Mouse (Mus musculus): ENCODE data around the gene Tigd2. TPM values are rescaled to one million over a fixed set of nuclear protein-coding genes. Genes with fewer than 3 reads are reported as not detected.
A peak's percentile ranks its signal among the peaks of the same experiment; 100 is the strongest.
"Not testable (repeated sequence)": the region's sequence is repeated elsewhere in the genome, so short reads cannot be mapped to it uniquely, and the experiment has no call there.

Tigd2 gene
- polyA plus RNA-seq, 1 experiment from 2014 or later: 10.9 TPM

DNA sequence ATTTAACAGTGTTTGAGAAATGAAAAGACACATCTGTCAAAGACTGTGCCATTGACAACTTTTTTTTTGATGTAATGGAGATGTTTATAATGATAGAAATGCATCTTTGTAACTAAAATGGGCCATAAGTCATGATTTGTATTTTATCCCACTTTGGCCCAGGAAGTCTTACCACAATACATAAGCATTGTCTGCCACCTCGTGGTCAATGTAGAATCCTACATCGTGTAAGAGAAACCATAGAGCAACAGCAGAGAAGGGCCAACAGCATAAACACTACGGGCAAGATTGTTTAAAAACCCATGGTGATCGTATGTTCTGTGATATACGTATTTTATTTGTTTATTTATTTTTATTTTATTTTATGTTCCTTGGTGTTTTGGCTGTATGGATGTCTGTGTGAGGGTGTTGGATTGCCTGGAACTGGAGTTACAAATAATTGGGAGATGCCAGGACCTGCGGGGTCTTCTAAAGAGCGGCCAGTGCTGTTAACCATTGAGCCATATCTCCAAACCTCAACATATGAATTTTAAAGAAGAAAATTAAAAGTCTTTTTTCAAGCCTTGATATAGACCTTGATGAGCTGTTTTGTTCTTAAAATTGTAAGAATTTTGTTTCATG, 28.2 kb upstream of the Tigd2 start:
- Histone ChIP-seq H3K9ac (ENCODE audit: low read length) (no peak overlapping the region), H3K4me3 (ENCODE audit: low read depth, low read length) (no peak overlapping the region), H3K27me3 (ENCODE audit: control insufficient read depth, insufficient read depth, low read length) (no peaks in the 10 kb centered on the region), H3K9me3 (ENCODE audit: control insufficient read depth, low read length) (no peaks in the 10 kb centered on the region), H3K4me1 (replicated peaks; ENCODE audit: control insufficient read depth, insufficient read depth, low read length) (no peaks in the 10 kb centered on the region), H3K4me2 (ENCODE audit: low read depth, low read length, severe bottlenecking) (no peak overlapping the region), H3K27ac (ENCODE audit: low read depth, low read length) (no peak overlapping the region), H3K36me3 (ENCODE audit: control insufficient read depth, insufficient read depth, low read length) (no peaks in the 10 kb centered on the region)
- DNase-seq (ENCODE audit: low spot score): no peak
- peak; percentile 84 for ATAC-seq (replicated peaks; ENCODE audit: low FRiP score)
- WGBS: 48% methylated on average over 7 of the region's 7 CpGs

DNA sequence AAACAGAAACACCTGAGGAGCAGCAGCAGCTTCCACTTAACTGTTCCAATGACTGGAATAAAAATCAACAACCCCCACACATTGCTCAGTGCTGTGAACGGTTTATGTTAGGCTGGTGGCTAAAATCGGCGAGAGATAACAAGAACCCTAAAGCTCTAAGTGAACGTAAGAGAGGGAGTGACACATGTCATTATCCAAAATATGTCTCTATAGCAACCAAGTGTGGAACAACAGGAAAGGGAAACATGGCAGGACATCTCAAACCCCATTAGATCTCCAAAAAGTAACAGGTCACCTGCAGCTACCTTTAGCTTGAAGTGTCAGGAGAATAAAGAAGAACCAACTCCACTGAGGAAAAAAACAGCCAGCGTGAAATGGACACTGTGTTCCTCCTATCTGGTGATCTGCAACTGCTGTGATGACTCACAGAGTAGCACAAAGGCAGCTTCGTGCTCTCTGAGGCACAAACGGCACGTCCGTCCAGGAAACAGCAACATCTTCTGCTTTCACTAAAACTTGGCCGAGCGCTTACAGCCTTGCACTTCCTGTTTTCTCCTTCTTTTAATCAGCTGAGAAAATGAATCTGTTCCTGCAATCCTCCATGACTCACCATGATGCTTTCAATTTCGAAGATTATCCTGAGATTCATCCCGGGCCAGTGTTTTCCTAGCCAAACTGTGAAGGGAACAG, 23.5 kb upstream of the Tigd2 start:
- Histone ChIP-seq H3K27ac (ENCODE audit: low read depth, low read length) (no peak overlapping the region), H3K4me1 (replicated peaks; ENCODE audit: control insufficient read depth, insufficient read depth, low read length) (no peaks in the 10 kb centered on the region), H3K27me3 (ENCODE audit: control insufficient read depth, insufficient read depth, low read length) (no peaks in the 10 kb centered on the region), H3K4me3 (ENCODE audit: low read depth, low read length) (no peak overlapping the region), H3K9me3 (ENCODE audit: control insufficient read depth, low read length) (no peaks in the 10 kb centered on the region), H3K36me3 (ENCODE audit: control insufficient read depth, insufficient read depth, low read length) (no peaks in the 10 kb centered on the region), H3K4me2 (ENCODE audit: low read depth, low read length, severe bottlenecking) (no peak overlapping the region), H3K9ac (ENCODE audit: low read length) (no peak overlapping the region)
- no peak for ATAC-seq (replicated peaks; ENCODE audit: low FRiP score)
- WGBS: 87% methylated on average over 13 of the region's 13 CpGs
- DNase-seq (ENCODE audit: low spot score): no peak

DNA sequence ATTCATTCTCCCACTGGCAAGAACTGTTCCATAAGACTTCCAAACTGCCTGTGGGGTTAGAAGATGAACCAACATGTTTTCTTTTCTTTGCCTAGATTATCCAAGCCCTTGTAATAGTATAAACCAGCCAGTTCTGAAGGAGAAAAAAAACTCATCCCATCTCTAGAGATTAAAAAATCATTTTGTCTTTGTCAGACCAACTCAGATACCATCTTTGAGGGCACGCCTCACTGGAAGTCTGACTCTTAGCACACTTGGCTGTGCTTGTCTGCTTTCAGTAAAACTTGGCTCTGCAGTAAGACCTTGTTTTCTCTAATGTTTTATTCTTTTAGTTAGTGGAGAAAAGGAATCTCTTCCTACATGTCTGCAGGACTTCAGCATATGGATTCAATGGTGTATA, 18.7 kb upstream of the Tigd2 start:
- Histone ChIP-seq H3K4me3 (ENCODE audit: low read depth, low read length) (no peak overlapping the region), H3K4me2 (ENCODE audit: low read depth, low read length, severe bottlenecking) (no peak overlapping the region), H3K9ac (ENCODE audit: low read length) (no peak overlapping the region), H3K4me1 (replicated peaks; ENCODE audit: control insufficient read depth, insufficient read depth, low read length) (no peaks in the 10 kb centered on the region), H3K36me3 (ENCODE audit: control insufficient read depth, insufficient read depth, low read length) (no peaks in the 10 kb centered on the region), H3K27me3 (ENCODE audit: control insufficient read depth, insufficient read depth, low read length) (no peaks in the 10 kb centered on the region), H3K9me3 (ENCODE audit: control insufficient read depth, low read length) (no peaks in the 10 kb centered on the region), H3K27ac (ENCODE audit: low read depth, low read length) (no peak overlapping the region)
- no peak for DNase-seq (ENCODE audit: low spot score)
- 90% methylated on average over 1 of the region's 1 CpGs for WGBS
- ATAC-seq (replicated peaks; ENCODE audit: low FRiP score): no peak

DNA sequence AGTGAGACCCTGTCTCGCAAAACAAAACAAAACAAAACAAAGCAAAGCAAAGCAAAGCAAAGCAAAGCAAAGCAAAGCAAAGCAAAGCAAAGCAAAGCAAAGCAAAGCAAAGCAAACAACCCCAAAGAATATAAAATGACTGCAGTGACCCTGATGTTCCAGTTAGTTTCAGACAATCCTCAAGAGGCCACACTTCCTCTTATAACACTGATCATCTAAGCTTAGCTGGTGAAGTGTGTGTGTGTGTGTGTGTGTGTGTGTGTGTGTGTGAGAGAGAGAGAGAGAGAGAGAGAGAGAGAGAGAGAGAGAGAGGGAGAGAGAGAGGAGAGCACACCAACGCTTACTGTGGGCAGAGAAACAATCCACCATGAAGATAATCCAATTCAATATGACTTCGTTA, 14.2 kb upstream of the Tigd2 start:
- not testable (repeated sequence) for H3K27me3 ChIP-seq (ENCODE audit: control insufficient read depth, insufficient read depth, low read length); H3K9me3 ChIP-seq (ENCODE audit: control insufficient read depth, low read length); H3K36me3 ChIP-seq (ENCODE audit: control insufficient read depth, insufficient read depth, low read length); H3K27ac ChIP-seq (ENCODE audit: low read depth, low read length); H3K4me1 ChIP-seq (replicated peaks; ENCODE audit: control insufficient read depth, insufficient read depth, low read length); DNase-seq (ENCODE audit: low spot score); ATAC-seq (replicated peaks; ENCODE audit: low FRiP score); H3K9ac ChIP-seq (ENCODE audit: low read length); H3K4me2 ChIP-seq (ENCODE audit: low read depth, low read length, severe bottlenecking); H3K4me3 ChIP-seq (ENCODE audit: low read depth, low read length)
- 76% methylated on average over 3 of the region's 3 CpGs for WGBS

DNA sequence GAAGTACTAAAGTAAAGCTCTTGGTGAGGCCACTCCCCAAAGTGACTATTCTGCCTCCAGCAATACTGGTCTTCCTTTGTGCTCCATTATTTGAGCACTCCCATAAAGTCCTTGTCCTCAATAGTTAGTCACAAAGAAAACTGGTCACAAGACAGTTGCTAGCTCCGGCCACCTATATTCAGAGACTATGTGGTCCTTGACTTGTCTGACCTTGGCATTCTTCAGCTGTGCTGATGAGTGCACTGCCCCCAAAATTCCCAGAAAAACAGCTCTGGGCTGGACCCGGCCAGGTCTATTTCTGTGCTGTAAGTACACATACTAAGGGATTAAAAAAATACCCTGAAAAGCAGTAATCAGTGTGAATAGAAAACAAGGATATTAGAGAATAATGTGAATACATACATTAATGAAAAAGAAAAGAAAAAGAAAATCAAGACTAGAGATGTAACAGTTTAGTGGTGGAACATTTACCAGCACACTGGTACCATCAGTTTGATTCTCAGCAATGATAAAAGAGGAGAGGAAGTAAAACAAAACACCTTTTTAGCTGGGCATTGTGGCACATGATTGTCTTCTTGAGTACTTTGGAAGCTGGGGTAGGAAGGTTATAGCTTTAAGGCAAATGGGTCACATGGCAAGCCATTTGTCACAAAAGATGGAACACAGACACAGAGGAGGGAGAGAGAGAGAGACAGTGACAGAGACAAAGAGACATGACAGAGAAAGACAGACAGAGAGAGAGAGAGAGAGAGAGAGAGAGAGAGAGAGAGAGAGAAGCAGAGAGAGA, 12.6 kb upstream of the Tigd2 start:
- no peaks in the 10 kb centered on the region for H3K27me3 ChIP-seq (ENCODE audit: control insufficient read depth, insufficient read depth, low read length)
- no peaks in the 10 kb centered on the region for H3K36me3 ChIP-seq (ENCODE audit: control insufficient read depth, insufficient read depth, low read length)
- H3K4me3 ChIP-seq (ENCODE audit: low read depth, low read length): no peak overlapping the region
- 57% methylated on average over 2 of the region's 2 CpGs for WGBS
- ATAC-seq (replicated peaks; ENCODE audit: low FRiP score) (no peak), DNase-seq (ENCODE audit: low spot score) (no peak)
- no peaks in the 10 kb centered on the region for H3K4me1 ChIP-seq (replicated peaks; ENCODE audit: control insufficient read depth, insufficient read depth, low read length)
- no peak overlapping the region for H3K9ac ChIP-seq (ENCODE audit: low read length)
- no peak overlapping the region for H3K4me2 ChIP-seq (ENCODE audit: low read depth, low read length, severe bottlenecking)
- no peak overlapping the region for H3K27ac ChIP-seq (ENCODE audit: low read depth, low read length)
- H3K9me3 ChIP-seq (ENCODE audit: control insufficient read depth, low read length): no peaks in the 10 kb centered on the region

DNA sequence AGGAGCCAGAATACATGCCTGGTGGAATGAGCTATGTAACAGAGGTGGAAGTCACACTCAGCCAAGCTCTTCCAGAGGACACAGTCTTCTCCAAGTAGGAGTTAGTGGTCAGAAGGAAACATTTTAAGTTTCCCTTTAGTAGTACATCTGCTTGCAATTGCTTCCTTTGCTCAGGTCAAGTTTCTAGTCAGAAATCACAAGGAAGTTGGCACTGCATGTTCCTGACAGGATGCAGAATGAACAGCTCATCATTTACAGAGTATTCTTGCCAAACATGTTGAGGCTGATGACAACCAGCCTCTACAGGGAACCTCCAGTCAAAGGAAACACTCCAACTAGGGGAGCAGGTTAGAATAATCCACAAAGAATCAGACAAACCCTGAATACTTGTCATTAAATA, 11.9 kb upstream of the Tigd2 start:
- no peak overlapping the region for H3K27ac ChIP-seq (ENCODE audit: low read depth, low read length)
- ATAC-seq (replicated peaks; ENCODE audit: low FRiP score) (no peak), DNase-seq (ENCODE audit: low spot score) (no peak)
- H3K9ac ChIP-seq (ENCODE audit: low read length): no peak overlapping the region
- H3K4me3 ChIP-seq (ENCODE audit: low read depth, low read length): no peak overlapping the region
- H3K9me3 ChIP-seq (ENCODE audit: control insufficient read depth, low read length): no peaks in the 10 kb centered on the region
- no peaks in the 10 kb centered on the region for H3K27me3 ChIP-seq (ENCODE audit: control insufficient read depth, insufficient read depth, low read length)
- H3K4me1 ChIP-seq (replicated peaks; ENCODE audit: control insufficient read depth, insufficient read depth, low read length): no peaks in the 10 kb centered on the region
- H3K36me3 ChIP-seq (ENCODE audit: control insufficient read depth, insufficient read depth, low read length): no peaks in the 10 kb centered on the region
- no peak overlapping the region for H3K4me2 ChIP-seq (ENCODE audit: low read depth, low read length, severe bottlenecking)

DNA sequence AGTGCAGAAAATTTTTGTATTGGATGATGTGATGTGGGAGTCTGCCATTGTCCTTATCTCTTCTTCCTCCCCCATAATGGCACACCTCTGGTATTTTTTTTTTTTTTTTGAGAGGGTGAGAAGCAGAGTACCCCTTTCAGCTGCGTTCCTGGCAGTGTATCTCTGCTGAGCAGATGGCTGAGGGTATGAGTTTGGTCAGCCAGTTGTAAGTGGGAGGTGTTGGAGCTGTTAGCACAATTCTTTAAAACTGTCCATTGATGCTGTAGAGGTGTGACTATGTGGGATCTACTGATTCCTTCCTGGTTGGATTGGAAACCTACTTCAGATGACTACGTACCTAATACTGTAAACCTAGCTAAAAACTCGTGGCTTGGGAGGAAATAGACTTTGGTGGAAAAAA, 10.3 kb upstream of the Tigd2 start:
- 82% methylated on average over 3 of the region's 3 CpGs for WGBS
- ATAC-seq (replicated peaks; ENCODE audit: low FRiP score) (no peak), DNase-seq (ENCODE audit: low spot score) (no peak)

DNA sequence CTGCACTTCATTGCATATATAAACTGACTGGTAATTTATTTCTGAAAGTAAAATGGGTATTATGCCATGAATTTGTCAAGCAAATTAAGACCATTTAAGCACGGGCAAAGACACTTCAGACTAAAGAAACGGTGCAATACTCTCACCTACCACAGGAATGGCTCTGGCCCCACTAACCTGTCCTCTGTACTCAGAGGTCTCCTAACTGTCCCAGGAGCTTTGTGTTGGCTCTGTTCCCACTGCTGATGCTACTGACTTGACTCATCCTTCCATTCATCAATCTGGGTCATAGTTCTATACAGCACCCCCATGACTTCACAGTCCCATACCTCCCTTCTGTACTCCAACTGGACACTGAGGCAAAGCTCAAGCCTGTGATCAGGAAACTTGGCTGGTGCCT, 9.6 kb upstream of the Tigd2 start:
- Histone ChIP-seq H3K36me3 (ENCODE audit: control insufficient read depth, insufficient read depth, low read length) (no peaks in the 10 kb centered on the region), H3K4me3 (ENCODE audit: low read depth, low read length) (no peak overlapping the region), H3K9ac (ENCODE audit: low read length) (no peak overlapping the region), H3K4me2 (ENCODE audit: low read depth, low read length, severe bottlenecking) (no peak overlapping the region), H3K27ac (ENCODE audit: low read depth, low read length) (no peak overlapping the region), H3K9me3 (ENCODE audit: control insufficient read depth, low read length) (no peaks in the 10 kb centered on the region), H3K27me3 (ENCODE audit: control insufficient read depth, insufficient read depth, low read length) (no peaks in the 10 kb centered on the region), H3K4me1 (replicated peaks; ENCODE audit: control insufficient read depth, insufficient read depth, low read length) (no peaks in the 10 kb centered on the region)
- no peak for DNase-seq (ENCODE audit: low spot score)
- ATAC-seq (replicated peaks; ENCODE audit: low FRiP score): no peak
- WGBS: 84% methylated on average over 2 of the region's 2 CpGs

More for the DNA sequence above, 10.3 kb upstream of the Tigd2 start:
- Histone ChIP-seq H3K4me1 (replicated peaks; ENCODE audit: control insufficient read depth, insufficient read depth, low read length) (no peaks in the 10 kb centered on the region), H3K4me2 (ENCODE audit: low read depth, low read length, severe bottlenecking) (no peak overlapping the region), H3K27ac (ENCODE audit: low read depth, low read length) (no peak overlapping the region), H3K27me3 (ENCODE audit: control insufficient read depth, insufficient read depth, low read length) (no peaks in the 10 kb centered on the region), H3K36me3 (ENCODE audit: control insufficient read depth, insufficient read depth, low read length) (no peaks in the 10 kb centered on the region), H3K9ac (ENCODE audit: low read length) (no peak overlapping the region), H3K4me3 (ENCODE audit: low read depth, low read length) (no peak overlapping the region), H3K9me3 (ENCODE audit: control insufficient read depth, low read length) (no peaks in the 10 kb centered on the region)
